Mouse (Mus musculus) cortical plate, adult 2 months (tissue): Measurements from ENCODE around the gene Gm6020.

Experiments
- CTCF ChIP-seq: fragments of 200-500 bp; IDR thresholded peaks from 2 replicates; pipeline ENCODE4 v1.5.1; 2011; ENCODE audit warnings: mild to moderate bottlenecking, control low read depth, low read length; ENCODE audit not compliant: insufficient read depth; ENCODE audit errors: extremely low read depth
- POLR2A ChIP-seq: fragments of 200-500 bp; IDR thresholded peaks from 2 replicates; pipeline ENCODE4 v1.6.1; 2011; ENCODE audit warnings: mild to moderate bottlenecking, low read length, control low read depth; ENCODE audit not compliant: insufficient read depth; ENCODE audit errors: extremely low read depth

GRCm38 (mm10) chr19:61227941-61228701 lies 44.4 kb downstream of the Gm6020 start, which contains the start of gene Csf2ra:
- TF ChIP-seq CTCF (no peak), POLR2A (no peak)
